Mouse (Mus musculus): ENCODE data around the gene Wdr63.

DNA sequence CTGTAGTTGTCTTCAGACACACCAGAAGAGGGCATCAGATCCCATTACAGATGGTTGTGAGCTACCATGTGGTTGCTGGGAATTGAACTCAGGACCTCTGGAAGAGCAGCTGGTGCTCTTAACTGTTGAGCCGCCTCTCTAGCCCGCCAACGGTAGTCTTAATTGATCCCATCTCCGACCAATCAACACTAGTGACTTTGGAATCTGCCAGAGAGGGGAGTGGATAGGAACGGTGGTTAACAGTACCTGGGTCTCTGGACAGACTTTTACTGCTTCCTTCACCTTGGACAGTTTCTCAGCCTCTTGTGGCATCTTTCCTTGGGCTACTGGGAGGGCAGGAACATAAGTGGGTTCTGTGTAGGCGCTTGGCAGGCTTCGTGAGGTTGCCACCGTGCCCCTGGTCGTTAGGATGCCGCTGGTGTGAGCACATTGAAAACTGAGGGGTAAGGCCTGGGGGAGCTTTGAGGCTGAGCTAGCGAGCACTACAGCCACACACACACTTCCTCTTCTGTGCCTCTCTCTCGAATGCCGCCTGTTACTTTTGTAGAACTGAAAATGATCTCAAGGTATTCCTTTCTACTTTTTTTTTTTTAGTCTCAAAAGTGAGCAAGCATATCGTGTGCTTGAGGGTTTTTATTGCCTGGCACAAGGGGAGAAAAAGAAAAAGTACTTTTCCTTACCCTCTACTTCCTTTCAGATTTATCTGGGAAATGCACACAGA lies 114.3 kb downstream of the Wdr63 start:
- TF ChIP-seq CTCF (IDR thresholded peaks at IDR 0.05; ENCODE audit: borderline replicate concordance, insufficient read depth, low read length) (no peak), POLR2A (IDR thresholded peaks at IDR 0.05; ENCODE audit: low read depth, low read length) (no peak)
